Mouse (Mus musculus) embryo, embryonic 11 days (tissue): ENCODE results near the gene Lrrc36.

Experiments
- DNase-seq: peaks from one replicate; pipeline ENCODE4 v3.0.0-alpha.2; 2015

Lrrc36 gene

GRCm38 (mm10) chr8:105488082-105488481, 74.7 kb downstream of the Lrrc36 start:
- DNase-seq, result no peak

GRCm38 (mm10) chr8:105489281-105489680, 75.9 kb downstream of the Lrrc36 start:
- no peak for DNase-seq

GRCm38 (mm10) chr8:105493495-105493894, 80.1 kb downstream of the Lrrc36 start:
- DNase-seq, result no peak

GRCm38 (mm10) chr8:105494566-105494965, 81.2 kb downstream of the Lrrc36 start:
- DNase-seq, result no peak

- no peak for DNase-seq
Observed at GRCm38 (mm10) chr8:105495350-105496302, 82.3 kb downstream of the Lrrc36 start.

- DNase-seq, result peak; percentile 92
Observed at GRCm38 (mm10) chr8:105496439-105497180, 83.2 kb downstream of the Lrrc36 start, which contains the start of gene Zdhhc1. Gene Zdhhc1, minus strand, starts transcription at chr8:105496902.

GRCm38 (mm10) chr8:105499787-105500186, 86.4 kb downstream of the Lrrc36 start:
- DNase-seq, result no peak

- no peak for DNase-seq
Observed at GRCm38 (mm10) chr8:105504617-105505016, 91.2 kb downstream of the Lrrc36 start.

GRCm38 (mm10) chr8:105506977-105507376, 93.6 kb downstream of the Lrrc36 start:
- DNase-seq, result no peak

GRCm38 (mm10) chr8:105508758-105509157, 95.4 kb downstream of the Lrrc36 start:
- DNase-seq, result peak; percentile 59

GRCm38 (mm10) chr8:105509997-105510735, 96.8 kb downstream of the Lrrc36 start:
- DNase-seq, result no peak
